Mouse (Mus musculus): ENCODE results near the gene Abhd2. TPM values are rescaled to one million over a fixed set of nuclear protein-coding genes. Genes with fewer than 3 reads are reported as not detected.

The Abhd2 gene
- polyA plus RNA-seq, 1 experiment from 2014 or later: 9.6 TPM

GRCm38 (mm10) chr7:79347108-79347813 lies 74.3 kb downstream of the Abhd2 start:
- no peaks in the 10 kb centered on the region for H3K9me3 ChIP-seq
- H3K27me3 ChIP-seq: no peaks in the 10 kb centered on the region
- no peak for ATAC-seq (ENCODE audit: insufficient number of reproducible peaks, low FRiP score, low TSS enrichment, low read depth)
- H3K4me1 ChIP-seq: no peaks in the 10 kb centered on the region
- no peak overlapping the region for H3K4me3 ChIP-seq
- no peak overlapping the region for H3K27ac ChIP-seq
- no peak overlapping the region for H3K4me2 ChIP-seq
- 74% methylated on average over 13 of the region's 13 CpGs for WGBS
- H3K36me3 ChIP-seq: peaks cover 33% of the 10 kb centered on the region; the same call in 1 of the 2 replicates
- H3K9ac ChIP-seq: no peak overlapping the region

GRCm38 (mm10) chr7:79348816-79349215 lies 75.8 kb downstream of the Abhd2 start:
- Histone ChIP-seq H3K27ac (no peak overlapping the region), H3K4me2 (no peak overlapping the region), H3K4me1 (no peaks in the 10 kb centered on the region), H3K36me3 (peaks cover 33% of the 10 kb centered on the region; the same call in 1 of the 2 replicates), H3K4me3 (no peak overlapping the region), H3K9me3 (no peaks in the 10 kb centered on the region), H3K27me3 (no peaks in the 10 kb centered on the region), H3K9ac (no peak overlapping the region)
- ATAC-seq (ENCODE audit: insufficient number of reproducible peaks, low FRiP score, low TSS enrichment, low read depth): no peak
- 87% methylated on average over 8 of the region's 8 CpGs for WGBS

- Histone ChIP-seq H3K27ac (no peak overlapping the region), H3K4me3 (no peak overlapping the region), H3K36me3 (peaks cover 42% of the 10 kb centered on the region), H3K9me3 (no peaks in the 10 kb centered on the region), H3K27me3 (no peaks in the 10 kb centered on the region), H3K4me2 (no peak overlapping the region), H3K4me1 (no peaks in the 10 kb centered on the region), H3K9ac (no peak overlapping the region)
- no peak for ATAC-seq (ENCODE audit: insufficient number of reproducible peaks, low FRiP score, low TSS enrichment, low read depth)
- WGBS: 36% methylated on average over 12 of the region's 12 CpGs
Measured at GRCm38 (mm10) chr7:79349738-79350386, 76.9 kb downstream of the Abhd2 start.

GRCm38 (mm10) chr7:79358350-79359182 lies 85.6 kb downstream of the Abhd2 start:
- H3K36me3 ChIP-seq: peaks cover 61% of the 10 kb centered on the region
- H3K4me3 ChIP-seq: no peak overlapping the region
- H3K27ac ChIP-seq: no peak overlapping the region
- H3K27me3 ChIP-seq: no peaks in the 10 kb centered on the region
- WGBS: 63% methylated on average over 15 of the region's 15 CpGs
- H3K4me2 ChIP-seq: no peak overlapping the region
- no peak overlapping the region for H3K9ac ChIP-seq
- ATAC-seq (ENCODE audit: insufficient number of reproducible peaks, low FRiP score, low TSS enrichment, low read depth): no peak
- no peaks in the 10 kb centered on the region for H3K4me1 ChIP-seq
- H3K9me3 ChIP-seq: no peaks in the 10 kb centered on the region

- WGBS: 78% methylated on average over 3 of the region's 3 CpGs
- Histone ChIP-seq H3K9ac (no peak overlapping the region), H3K4me1 (no peaks in the 10 kb centered on the region), H3K36me3 (peaks cover 62% of the 10 kb centered on the region), H3K9me3 (no peaks in the 10 kb centered on the region), H3K27ac (no peak overlapping the region), H3K4me3 (no peak overlapping the region), H3K27me3 (no peaks in the 10 kb centered on the region), H3K4me2 (no peak overlapping the region)
- ATAC-seq (ENCODE audit: insufficient number of reproducible peaks, low FRiP score, low TSS enrichment, low read depth): no peak
Measured at GRCm38 (mm10) chr7:79359183-79359435, 86.1 kb downstream of the Abhd2 start.

- Histone ChIP-seq H3K4me3 (no peak overlapping the region), H3K27me3 (no peaks in the 10 kb centered on the region), H3K4me2 (no peak overlapping the region), H3K36me3 (peaks cover 56% of the 10 kb centered on the region), H3K9ac (no peak overlapping the region), H3K9me3 (no peaks in the 10 kb centered on the region), H3K27ac (no peak overlapping the region), H3K4me1 (no peaks in the 10 kb centered on the region)
- WGBS: 68% methylated on average over 11 of the region's 11 CpGs
- no peak for ATAC-seq (ENCODE audit: insufficient number of reproducible peaks, low FRiP score, low TSS enrichment, low read depth)
Measured at GRCm38 (mm10) chr7:79360056-79360455, 87.1 kb downstream of the Abhd2 start.

GRCm38 (mm10) chr7:79362208-79362607 lies 89.2 kb downstream of the Abhd2 start:
- no peaks in the 10 kb centered on the region for H3K27me3 ChIP-seq
- no peak overlapping the region for H3K4me2 ChIP-seq
- no peak for ATAC-seq (ENCODE audit: insufficient number of reproducible peaks, low FRiP score, low TSS enrichment, low read depth)
- WGBS: 78% methylated on average over 8 of the region's 8 CpGs
- no peak overlapping the region for H3K4me3 ChIP-seq
- no peak overlapping the region for H3K9ac ChIP-seq
- H3K27ac ChIP-seq: peak overlapping the region; percentile 59; the same call in 1 of the 2 replicates
- no peaks in the 10 kb centered on the region for H3K9me3 ChIP-seq
- H3K4me1 ChIP-seq: no peaks in the 10 kb centered on the region
- H3K36me3 ChIP-seq: peaks cover 37% of the 10 kb centered on the region

GRCm38 (mm10) chr7:79362830-79363229 lies 89.8 kb downstream of the Abhd2 start:
- no peak overlapping the region for H3K9ac ChIP-seq
- ATAC-seq (ENCODE audit: insufficient number of reproducible peaks, low FRiP score, low TSS enrichment, low read depth): no peak
- H3K27ac ChIP-seq: peak overlapping the region; percentile 59
- H3K4me3 ChIP-seq: no peak overlapping the region
- peaks cover 34% of the 10 kb centered on the region for H3K36me3 ChIP-seq
- no peak overlapping the region for H3K4me2 ChIP-seq
- H3K27me3 ChIP-seq: no peaks in the 10 kb centered on the region
- no peaks in the 10 kb centered on the region for H3K4me1 ChIP-seq
- WGBS: 91% methylated on average over 7 of the region's 7 CpGs
- H3K9me3 ChIP-seq: no peaks in the 10 kb centered on the region

- Histone ChIP-seq H3K4me3 (no peak overlapping the region), H3K4me2 (no peak overlapping the region), H3K4me1 (no peaks in the 10 kb centered on the region), H3K27ac (no peak overlapping the region), H3K9ac (no peak overlapping the region), H3K9me3 (no peaks in the 10 kb centered on the region), H3K36me3 (peaks cover 27% of the 10 kb centered on the region; the same call in 1 of the 2 replicates), H3K27me3 (no peaks in the 10 kb centered on the region)
- WGBS: 62% methylated on average over 8 of the region's 8 CpGs
- 0 out of 2 replicates have a peak, but pooled peaks have one; percentile 11 for ATAC-seq (ENCODE audit: insufficient number of reproducible peaks, low FRiP score, low TSS enrichment, low read depth)
Measured at GRCm38 (mm10) chr7:79363370-79364043, 90.5 kb downstream of the Abhd2 start.

GRCm38 (mm10) chr7:79368664-79369063 lies 95.7 kb downstream of the Abhd2 start:
- H3K36me3 ChIP-seq: peaks cover 5% of the 10 kb centered on the region; the same call in 1 of the 2 replicates
- no peak overlapping the region for H3K9ac ChIP-seq
- no peak overlapping the region for H3K4me3 ChIP-seq
- no peak for ATAC-seq (ENCODE audit: insufficient number of reproducible peaks, low FRiP score, low TSS enrichment, low read depth)
- 81% methylated on average over 5 of the region's 5 CpGs for WGBS
- peaks cover 8% of the 10 kb centered on the region for H3K4me1 ChIP-seq
- no peak overlapping the region for H3K27ac ChIP-seq
- no peaks in the 10 kb centered on the region for H3K9me3 ChIP-seq
- no peaks in the 10 kb centered on the region for H3K27me3 ChIP-seq
- no peak overlapping the region for H3K4me2 ChIP-seq

GRCm38 (mm10) chr7:79369416-79369815 lies 96.4 kb downstream of the Abhd2 start:
- H3K9me3 ChIP-seq: no peaks in the 10 kb centered on the region
- H3K9ac ChIP-seq: no peak overlapping the region
- no peaks in the 10 kb centered on the region for H3K27me3 ChIP-seq
- H3K4me1 ChIP-seq: peaks cover 8% of the 10 kb centered on the region
- H3K4me3 ChIP-seq: no peak overlapping the region
- no peak for ATAC-seq (ENCODE audit: insufficient number of reproducible peaks, low FRiP score, low TSS enrichment, low read depth)
- H3K27ac ChIP-seq: no peak overlapping the region
- no peaks in the 10 kb centered on the region for H3K36me3 ChIP-seq
- no peak overlapping the region for H3K4me2 ChIP-seq
- 25% methylated on average over 4 of the region's 4 CpGs for WGBS

All from limb, embryonic 15.5 days (tissue).